In genomic region chr2:146249033-146249432, GRCm38 (mm10) we compare ENCODE assay signal across 20 mouse cellular contexts. TPM values are rescaled to one million over a fixed set of nuclear protein-coding genes. Genes with fewer than 3 reads are reported as not detected.
DNase-seq lines count a peak whose midpoint lies in the region; ATAC-seq and TF ChIP-seq lines count a peak whose summit lies in the region.
"Had no signal": no experiment of that assay in that cellular context is flagged by ENCODE, and none has a peak within 500 bp of the region (broad histone marks: within the 10 kb centered on the region; RNA-seq: fewer than 3 reads in every experiment).

No protein-coding gene starts in this region.

- no peaks in the 10 kb centered on the region for H3K36me3 ChIP-seq in intestine, embryonic 15.5 days
- peaks cover 4% of the 10 kb centered on the region; the same call in 1 of the 2 replicates for H3K36me3 ChIP-seq in intestine, postnatal 0 days (ENCODE audit: control insufficient read depth, insufficient read depth)
- H3K36me3 ChIP-seq in embryonic facial prominence, embryonic 10.5 days (replicated peaks): 0 out of 2 replicates have a peak, but pooled peaks cover 2% of the 10 kb centered on the region
- H3K36me3 ChIP-seq in forebrain, embryonic 15.5 days: 0 out of 2 replicates have a peak, but pooled peaks cover 5% of the 10 kb centered on the region
- H3K36me3 ChIP-seq in midbrain, embryonic 15.5 days (replicated peaks): no peaks in the 10 kb centered on the region
- H3K36me3 ChIP-seq: hindbrain, embryonic 15.5 days had no signal

- ATAC-seq in intestine, embryonic 15.5 days: peak; percentile 26
- ATAC-seq in intestine, postnatal 0 days: no peak
- peak; percentile 65 for ATAC-seq in forebrain, embryonic 15.5 days (replicated peaks)
- peak; percentile 71 for ATAC-seq in midbrain, embryonic 15.5 days (replicated peaks)

- H3K9me3 ChIP-seq in intestine, embryonic 15.5 days: no peaks in the 10 kb centered on the region
- H3K9me3 ChIP-seq in intestine, postnatal 0 days (ENCODE audit: control insufficient read depth): no peaks in the 10 kb centered on the region
- H3K9me3 ChIP-seq in embryonic facial prominence, embryonic 10.5 days: no peaks in the 10 kb centered on the region
- no peaks in the 10 kb centered on the region for H3K9me3 ChIP-seq in forebrain, embryonic 15.5 days
- no peaks in the 10 kb centered on the region for H3K9me3 ChIP-seq in midbrain, embryonic 15.5 days
- H3K9me3 ChIP-seq: hindbrain, embryonic 15.5 days had no signal

- H3K27ac ChIP-seq in intestine, embryonic 15.5 days: no peak overlapping the region
- no peak overlapping the region for H3K27ac ChIP-seq in intestine, postnatal 0 days (ENCODE audit: low read depth, low read length)
- H3K27ac ChIP-seq in embryonic facial prominence, embryonic 10.5 days (replicated peaks): 0 out of 2 replicates have a peak overlapping the region, but pooled peaks have one; percentile 14
- H3K27ac ChIP-seq in forebrain, embryonic 15.5 days (replicated peaks): no peak overlapping the region
- no peak overlapping the region for H3K27ac ChIP-seq in midbrain, embryonic 15.5 days
- H3K27ac ChIP-seq: hindbrain, embryonic 15.5 days had no signal

- H3K27me3 ChIP-seq in intestine, embryonic 15.5 days (replicated peaks): no peaks in the 10 kb centered on the region
- H3K27me3 ChIP-seq in intestine, postnatal 0 days (replicated peaks; ENCODE audit: control insufficient read depth, insufficient read depth, low read length): no peaks in the 10 kb centered on the region
- no peaks in the 10 kb centered on the region for H3K27me3 ChIP-seq in embryonic facial prominence, embryonic 10.5 days (replicated peaks; ENCODE audit: low read depth, poor library complexity, severe bottlenecking)
- no peaks in the 10 kb centered on the region for H3K27me3 ChIP-seq in forebrain, embryonic 15.5 days
- no peaks in the 10 kb centered on the region for H3K27me3 ChIP-seq in midbrain, embryonic 15.5 days (replicated peaks)
- H3K27me3 ChIP-seq: hindbrain, embryonic 15.5 days had no signal

- no peak overlapping the region for H3K4me2 ChIP-seq in intestine, embryonic 15.5 days (replicated peaks)
- H3K4me2 ChIP-seq in intestine, postnatal 0 days (replicated peaks; ENCODE audit: low read depth): no peak overlapping the region
- no peak overlapping the region for H3K4me2 ChIP-seq in forebrain, embryonic 15.5 days (replicated peaks)
- no peak overlapping the region for H3K4me2 ChIP-seq in midbrain, embryonic 15.5 days
- H3K4me2 ChIP-seq: hindbrain, embryonic 15.5 days had no signal

- WGBS in intestine, embryonic 15.5 days: 74% methylated on average over 7 of the region's 7 CpGs
- 83% methylated on average over 7 of the region's 7 CpGs for WGBS in intestine, postnatal 0 days
- 77% methylated on average over 7 of the region's 7 CpGs for WGBS in embryonic facial prominence, embryonic 10.5 days
- WGBS in forebrain, embryonic 15.5 days: 64% methylated on average over 7 of the region's 7 CpGs
- WGBS in midbrain, embryonic 15.5 days: 45% methylated on average over 7 of the region's 7 CpGs

- no peak overlapping the region for H3K4me3 ChIP-seq in intestine, embryonic 15.5 days (replicated peaks)
- no peak overlapping the region for H3K4me3 ChIP-seq in intestine, postnatal 0 days (ENCODE audit: low read depth, low read length)
- no peak overlapping the region for H3K4me3 ChIP-seq in embryonic facial prominence, embryonic 10.5 days
- no peak overlapping the region for H3K4me3 ChIP-seq in forebrain, embryonic 15.5 days
- H3K4me3 ChIP-seq in midbrain, embryonic 15.5 days: no peak overlapping the region
- H3K4me3 ChIP-seq: hindbrain, embryonic 15.5 days had no signal

- no peak overlapping the region for H3K9ac ChIP-seq in intestine, embryonic 15.5 days
- H3K9ac ChIP-seq in intestine, postnatal 0 days (ENCODE audit: low read depth, low read length): no peak overlapping the region
- H3K9ac ChIP-seq in forebrain, embryonic 15.5 days (replicated peaks): no peak overlapping the region
- H3K9ac ChIP-seq in midbrain, embryonic 15.5 days: no peak overlapping the region
- H3K9ac ChIP-seq: hindbrain, embryonic 15.5 days had no signal

- no peak for DNase-seq in embryonic facial prominence, embryonic 10.5 days (ENCODE audit: low spot score)
- no peak for DNase-seq in kidney, postnatal 10 days
- DNase-seq in gastrocnemius, adult 8-10 months (ENCODE audit: low spot score in 2 of 2): no peak
- DNase-seq: adrenal gland, postnatal 25 days; cerebellum, adult 9-10 months; gastrocnemius, postnatal 25 days; kidney, adult 8-10 months; kidney, postnatal 36 days; layer of hippocampus, adult 9-11 months; lung, adult 2 months; lung, postnatal 4 days had no signal

- H3K4me1 ChIP-seq in intestine, embryonic 15.5 days (replicated peaks): no peaks in the 10 kb centered on the region
- peaks cover 9% of the 10 kb centered on the region; the same call in 1 of the 2 replicates for H3K4me1 ChIP-seq in intestine, postnatal 0 days (replicated peaks; ENCODE audit: control insufficient read depth, insufficient read depth, low read length)
- peaks cover 42% of the 10 kb centered on the region for H3K4me1 ChIP-seq in embryonic facial prominence, embryonic 10.5 days
- peaks cover 16% of the 10 kb centered on the region for H3K4me1 ChIP-seq in forebrain, embryonic 15.5 days
- H3K4me1 ChIP-seq in midbrain, embryonic 15.5 days: no peaks in the 10 kb centered on the region
- H3K4me1 ChIP-seq: hindbrain, embryonic 15.5 days had no signal

- no peak for TF ChIP-seq CTCF in intestine, postnatal 0 days (IDR thresholded peaks at IDR 0.05; ENCODE audit: low read depth)

RNA-seq across cellular contexts. Expression of gene Insm1, which starts 27.3 kb away (rescaled TPM):
- 1.1 TPM in 2 replicates for polyA plus RNA-seq in intestine, embryonic 15.5 days (2015; fragmentation: Nextera tagmentation; extraction: Ambion mirVana)
- 0.43 and 0.48 TPM in 2 replicates for polyA plus RNA-seq in intestine, postnatal 0 days (2015; fragmentation: Nextera tagmentation; extraction: Ambion mirVana)
- polyA plus RNA-seq in embryonic facial prominence, embryonic 10.5 days (2016; fragmentation: Nextera tagmentation; extraction: Ambion mirVana): 1.5 and 1.9 TPM in 2 replicates
- polyA plus RNA-seq in forebrain, embryonic 15.5 days (2015; fragmentation: Nextera tagmentation; extraction: Ambion mirVana): 13.5 and 15.6 TPM in 2 replicates
- polyA plus RNA-seq in midbrain, embryonic 15.5 days (2015; fragmentation: Nextera tagmentation; extraction: Ambion mirVana): 3.5 and 4.2 TPM in 2 replicates
- not detected for total RNA-seq in gastrocnemius, adult 8-10 months (2022)
- total RNA-seq: gastrocnemius, postnatal 25 days; heart, adult 8-10 months; liver, adult 2 months; neutrophil, adult 5-6 weeks had no signal
- polyA plus RNA-seq: C2C12 had no signal
